Mouse (Mus musculus) adrenal gland, postnatal 4 days (tissue): Measurements from ENCODE around the gene Fam129a. TPM values are rescaled to one million over a fixed set of nuclear protein-coding genes. Genes with fewer than 3 reads are reported as not detected.

Source experiments
- DNase-seq, 2 experiments: peaks; one replicate each; pipeline ENCODE4 v3.0.0; 2021 to 2022; ENCODE audit warnings: low spot score in 2 of 2, mixed read lengths in 2 of 2
- total RNA-seq, 2 experiments: library from RNA; stranded (reverse); gene quantifications; 2 replicates each; pipeline ENCODE4 v1.2.3; 2021

The Fam129a gene
- total RNA-seq, 2 experiments from 2014 or later: 69.0 to 77.2 TPM

DNA sequence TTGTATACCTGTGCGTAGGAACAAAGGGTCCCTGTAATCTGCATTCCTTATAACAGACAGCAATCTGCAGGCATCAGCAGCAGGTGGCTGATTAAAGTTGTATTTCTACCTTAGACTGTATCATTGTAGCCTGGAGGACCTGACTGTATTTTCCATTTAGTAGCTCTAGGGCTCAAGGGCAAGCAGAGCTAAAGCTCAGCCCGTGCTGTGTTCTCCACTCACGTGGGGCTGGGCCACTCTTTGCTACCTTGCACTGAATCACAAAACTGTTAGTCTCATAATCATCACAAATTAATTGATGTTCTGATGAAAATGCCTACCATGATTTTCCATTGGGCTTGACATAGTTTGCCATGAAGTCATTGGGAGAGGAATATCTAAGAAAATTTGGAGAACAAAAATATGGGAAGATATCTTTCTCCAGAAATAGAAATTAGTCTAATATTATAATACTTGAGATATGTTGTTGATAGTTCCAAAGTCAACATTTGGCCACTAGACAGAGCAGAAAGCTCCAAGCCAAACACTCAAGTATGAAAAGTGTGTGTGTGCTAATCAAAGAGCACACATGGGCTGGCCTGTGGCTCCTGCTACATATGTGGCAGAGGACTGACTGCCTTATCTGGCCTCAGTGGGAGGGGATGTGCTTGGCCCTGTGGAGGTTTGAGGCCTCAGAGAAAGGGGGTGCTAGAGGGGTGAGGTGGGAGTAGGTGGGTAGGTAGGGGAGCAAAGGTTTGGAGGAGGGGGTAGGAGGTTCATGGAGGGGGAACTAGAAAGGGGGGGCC lies 53.6 kb downstream of the Fam129a start:
- no peak for DNase-seq

DNA sequence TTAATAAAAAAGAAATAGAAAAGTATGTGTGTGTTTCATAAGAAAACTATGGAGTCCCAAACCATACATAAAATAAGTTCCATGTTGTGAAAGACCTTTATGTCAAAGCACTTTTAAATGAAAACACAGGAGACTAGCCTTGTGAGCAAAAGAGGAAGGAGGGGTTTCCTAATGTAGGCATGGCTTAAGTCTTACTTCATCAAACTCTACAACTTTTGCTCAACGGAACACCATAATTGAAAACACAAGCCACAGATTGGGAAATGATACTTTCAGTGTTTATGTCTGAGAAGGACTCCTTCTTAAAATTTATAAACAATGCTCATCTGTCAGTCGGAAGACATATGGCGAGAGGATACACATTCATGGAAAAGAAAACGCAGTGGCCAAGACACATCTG lies 54.3 kb downstream of the Fam129a start:
- no peak for DNase-seq

DNA sequence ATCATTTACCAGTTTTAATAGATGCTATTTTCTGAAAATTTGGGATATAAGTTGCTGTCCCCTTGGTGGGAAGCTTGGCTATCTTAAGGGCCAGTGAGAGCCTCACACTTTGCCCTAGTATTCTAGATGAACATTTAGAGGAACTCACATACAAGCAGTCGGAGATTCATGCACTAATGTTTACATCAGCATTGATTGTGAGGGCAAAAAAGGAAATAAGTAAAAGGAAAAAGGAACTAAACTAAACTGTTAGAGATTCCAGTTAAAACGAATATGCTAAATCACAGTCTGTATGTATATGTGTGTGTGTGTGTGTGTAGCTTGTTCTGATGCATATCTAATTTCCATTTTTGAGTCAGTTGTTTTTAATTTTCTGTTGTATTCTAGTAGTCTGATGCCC lies 54.7 kb downstream of the Fam129a start:
- DNase-seq: no peak

DNA sequence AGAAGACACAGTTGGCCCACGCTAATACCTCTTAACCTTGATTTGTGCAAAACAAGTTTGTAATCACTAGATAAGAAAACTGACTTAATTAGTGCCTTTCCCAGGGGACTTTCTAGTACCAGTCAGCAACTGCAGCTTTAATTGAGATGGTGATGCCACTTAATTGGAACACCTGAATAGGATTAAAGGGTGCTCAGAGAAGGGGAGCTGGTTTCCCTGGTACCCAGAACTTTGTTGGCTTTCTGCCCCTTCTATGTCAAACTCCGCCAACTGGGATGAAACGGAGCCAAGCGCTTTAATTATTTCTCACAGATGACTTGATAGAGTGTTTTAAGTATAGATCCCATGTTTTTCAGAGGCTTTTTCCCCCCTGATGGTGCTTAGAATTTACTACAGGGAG lies 55.6 kb downstream of the Fam129a start:
- DNase-seq: no peak

DNA sequence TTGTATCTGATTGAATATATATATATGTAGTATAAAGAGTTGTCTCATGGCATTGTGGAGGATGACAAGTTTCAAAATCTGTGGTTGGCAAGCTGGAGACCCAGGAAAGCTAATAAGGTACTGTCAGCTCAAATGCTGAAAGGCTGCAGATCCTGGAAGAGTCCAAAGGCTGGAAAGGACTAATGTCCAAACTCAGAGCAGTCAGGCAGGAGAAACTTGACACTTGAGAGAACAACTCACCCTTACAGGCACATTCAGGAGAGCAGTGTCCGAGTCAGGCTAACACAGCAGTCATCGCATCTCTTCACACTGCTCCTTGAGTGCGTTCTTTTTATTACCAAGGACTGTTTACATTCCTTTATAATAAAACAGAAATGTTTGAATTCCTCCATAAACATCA lies 56.2 kb downstream of the Fam129a start:
- DNase-seq: no peak

DNA sequence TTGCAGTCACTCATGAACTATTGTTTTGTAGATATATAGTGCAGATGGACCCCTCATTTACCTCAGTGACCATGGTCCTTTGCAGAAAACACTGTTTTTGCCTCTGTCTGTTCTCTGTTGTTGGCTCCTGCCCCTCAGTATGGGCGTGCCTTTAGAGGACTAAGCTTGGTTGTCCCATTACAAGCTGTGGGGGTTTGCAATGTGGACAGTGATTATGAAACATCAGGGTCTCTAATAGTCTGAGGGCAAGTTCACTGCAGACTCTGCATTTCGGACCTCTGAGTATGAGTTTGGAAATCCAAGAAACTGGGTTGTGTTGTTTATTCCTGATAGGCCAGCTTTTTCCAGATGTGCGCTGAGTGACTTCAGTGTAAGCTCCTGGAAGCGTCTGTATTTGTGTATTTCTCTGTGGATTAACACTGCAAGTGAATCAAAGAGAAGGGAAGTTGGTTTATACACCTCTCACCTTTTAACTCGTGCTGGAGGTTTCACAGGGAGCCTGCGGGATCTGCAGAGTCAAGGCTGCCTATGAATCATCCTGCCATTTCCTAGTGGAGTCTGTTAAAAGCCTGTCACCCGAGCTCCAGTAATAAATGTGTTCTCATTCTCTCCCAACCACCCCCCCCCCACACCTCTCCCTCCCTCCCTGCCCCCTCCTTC lies 58.7 kb downstream of the Fam129a start:
- DNase-seq: no peak

DNA sequence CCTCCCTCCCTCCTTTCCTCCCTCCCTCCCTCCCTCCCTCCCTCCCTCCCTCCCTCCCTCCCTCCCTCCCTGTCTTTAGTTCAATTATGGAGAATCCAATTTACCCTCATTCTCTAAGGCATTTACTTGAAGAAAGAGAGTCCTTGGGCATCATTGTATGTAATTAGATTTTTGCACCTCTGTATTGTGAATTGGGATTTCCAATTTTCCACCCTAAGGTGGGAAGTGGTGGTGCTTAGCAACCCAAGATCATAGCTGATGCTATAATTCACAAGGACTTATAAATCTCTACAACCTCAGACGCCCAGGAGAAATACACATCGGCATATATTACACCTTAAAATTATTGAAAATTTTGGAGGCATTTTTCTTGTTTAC lies 59.3 kb downstream of the Fam129a start:
- no peak for DNase-seq

DNA sequence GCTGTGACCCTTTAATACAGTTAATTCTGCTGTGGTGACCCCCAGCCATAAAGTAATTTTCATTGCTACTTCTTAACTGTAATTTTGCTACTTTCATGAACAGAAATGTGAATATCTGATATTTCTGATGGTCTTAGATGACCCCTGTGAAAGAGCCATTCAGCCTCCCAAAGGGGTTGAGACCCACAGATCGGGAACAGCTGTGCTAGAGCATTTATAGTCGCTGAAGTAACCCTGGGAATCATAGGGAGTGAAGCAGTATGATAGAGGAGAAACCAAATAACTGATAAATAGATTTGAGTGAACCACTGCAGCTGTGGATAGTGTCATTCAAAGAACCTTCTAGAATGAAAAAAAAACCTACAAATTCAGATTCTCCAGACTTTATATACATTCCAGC lies 60.1 kb downstream of the Fam129a start:
- no peak for DNase-seq

DNA sequence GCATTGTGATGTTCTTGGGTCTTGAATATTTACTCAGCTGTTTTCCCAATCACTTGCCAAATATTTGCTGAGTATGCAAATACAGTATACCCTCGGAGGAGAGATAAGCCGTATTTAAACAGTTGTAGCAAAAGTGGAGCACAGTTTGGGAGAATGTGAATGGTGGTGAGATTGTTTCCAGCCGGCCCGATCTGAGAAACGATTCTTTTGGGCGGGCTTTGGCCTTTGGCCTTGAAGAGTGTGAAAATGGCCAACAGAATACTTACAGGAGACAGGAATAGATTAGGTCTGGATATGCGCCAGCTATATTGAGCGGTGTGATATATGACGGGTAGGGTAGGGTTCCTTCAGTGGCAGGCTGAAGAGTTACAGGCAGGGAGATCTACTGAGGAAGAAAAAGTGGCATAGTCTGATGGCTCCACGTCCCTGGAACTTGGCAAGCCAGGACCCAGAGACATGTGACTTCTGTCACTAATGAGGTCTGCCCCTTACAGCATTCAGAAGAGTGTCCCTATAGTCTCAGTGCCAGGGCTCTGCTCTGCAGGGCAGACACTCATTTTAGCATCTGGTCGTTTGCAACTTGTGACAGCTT lies 60.8 kb downstream of the Fam129a start:
- DNase-seq: no peak

DNA sequence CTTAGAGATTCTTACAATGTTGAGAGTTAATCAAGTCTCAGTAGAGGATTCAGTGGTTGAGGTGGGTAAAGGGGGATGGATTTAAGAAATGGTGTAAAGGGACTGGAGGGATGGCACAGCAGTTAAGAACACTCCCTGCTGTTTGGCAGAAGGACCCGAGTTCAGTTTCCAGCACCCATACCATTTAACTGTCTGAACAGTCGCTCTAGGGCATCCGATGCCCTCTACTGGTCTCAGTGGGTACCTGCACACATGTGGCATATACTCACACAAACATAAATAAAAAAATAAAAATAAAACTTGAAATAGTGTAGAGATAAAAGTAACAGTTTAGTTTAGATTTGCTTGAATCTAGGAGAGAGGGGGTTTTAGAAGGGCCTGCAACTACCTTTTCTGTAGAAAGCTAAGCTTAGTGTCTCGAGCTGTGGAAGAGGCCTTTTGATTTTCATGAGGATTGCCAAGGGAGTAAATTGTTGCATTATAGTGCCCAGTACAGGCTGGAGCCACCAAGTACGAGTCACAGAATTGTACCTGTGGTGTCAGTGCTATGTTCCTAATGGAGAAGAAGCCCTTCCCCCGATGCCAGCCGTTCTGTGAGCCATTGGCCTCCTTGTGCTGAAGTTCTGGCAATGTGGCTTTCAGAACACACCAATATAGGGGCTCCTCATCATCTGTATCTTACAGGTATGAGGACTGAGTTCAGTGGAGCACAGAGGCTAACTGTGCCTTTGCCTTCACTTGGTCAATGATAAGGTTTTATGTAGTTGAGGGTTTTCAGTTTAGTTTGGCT lies 61.8 kb downstream of the Fam129a start:
- no peak for DNase-seq

DNA sequence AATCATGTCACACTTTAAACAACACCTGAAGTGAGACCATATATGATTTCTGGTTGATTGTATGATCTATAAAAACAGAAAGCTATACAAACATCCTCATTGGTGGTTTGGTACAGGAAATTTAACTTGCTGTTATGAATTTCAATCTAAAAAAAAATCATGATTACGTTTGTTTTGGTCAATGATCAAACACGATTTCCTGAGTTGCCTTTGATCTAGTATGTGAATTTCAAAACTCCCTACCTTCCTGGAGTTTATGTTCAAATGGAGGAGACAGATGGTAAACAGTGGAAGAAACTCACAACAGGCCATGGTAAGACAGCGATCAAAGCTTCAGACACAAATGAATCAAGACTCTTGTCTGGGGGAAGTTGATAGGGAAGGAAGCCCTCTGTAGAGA lies 65.7 kb downstream of the Fam129a start:
- DNase-seq: no peak

DNA sequence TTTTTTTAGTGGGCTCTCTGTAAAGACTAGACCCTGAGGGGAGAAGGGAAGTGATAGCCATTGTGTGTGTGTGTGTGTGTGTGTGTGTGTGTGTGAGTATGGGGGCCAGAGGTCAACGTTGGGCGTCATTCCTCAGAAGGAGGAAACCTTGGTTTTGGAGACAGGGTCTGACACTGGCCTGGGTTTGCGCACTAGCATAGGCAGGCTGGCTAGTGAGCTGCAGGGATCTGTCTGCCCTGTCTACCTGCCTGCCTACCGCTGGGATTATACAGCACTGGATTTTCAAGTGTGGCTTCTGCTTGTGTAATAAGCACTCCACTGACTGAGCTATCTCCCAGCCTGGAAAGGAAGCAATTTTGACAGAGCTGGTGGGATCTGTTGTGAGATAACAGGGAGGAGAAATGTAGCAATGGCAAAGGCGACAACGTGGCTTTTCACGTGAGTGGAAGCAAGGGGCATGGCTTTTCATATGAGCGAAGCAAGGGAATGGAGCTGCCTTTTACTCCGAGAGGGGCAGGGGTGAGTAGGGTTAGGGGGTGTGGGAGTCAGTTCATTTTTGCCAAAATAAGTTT lies 66.5 kb downstream of the Fam129a start:
- DNase-seq: no peak

DNA sequence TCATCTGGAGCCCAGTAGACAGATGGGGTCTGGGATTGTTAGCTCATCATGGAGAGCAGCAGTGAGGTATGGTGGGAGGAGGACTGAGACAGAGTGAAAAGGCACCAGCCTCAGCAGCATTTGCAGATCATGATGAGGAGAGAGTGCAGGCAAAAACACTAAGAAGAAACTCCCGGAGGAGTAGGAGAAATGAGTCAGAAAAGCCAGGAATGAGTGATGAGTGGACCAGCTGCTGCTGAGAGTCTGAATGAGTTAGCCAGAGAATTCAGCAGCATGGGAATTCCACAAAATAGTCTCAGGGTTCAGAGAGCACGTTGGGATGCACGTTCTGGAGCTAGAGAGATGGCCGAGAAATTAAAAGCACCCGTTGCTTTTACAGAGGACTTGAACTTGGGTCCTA lies 67.4 kb downstream of the Fam129a start:
- no peak for DNase-seq

DNA sequence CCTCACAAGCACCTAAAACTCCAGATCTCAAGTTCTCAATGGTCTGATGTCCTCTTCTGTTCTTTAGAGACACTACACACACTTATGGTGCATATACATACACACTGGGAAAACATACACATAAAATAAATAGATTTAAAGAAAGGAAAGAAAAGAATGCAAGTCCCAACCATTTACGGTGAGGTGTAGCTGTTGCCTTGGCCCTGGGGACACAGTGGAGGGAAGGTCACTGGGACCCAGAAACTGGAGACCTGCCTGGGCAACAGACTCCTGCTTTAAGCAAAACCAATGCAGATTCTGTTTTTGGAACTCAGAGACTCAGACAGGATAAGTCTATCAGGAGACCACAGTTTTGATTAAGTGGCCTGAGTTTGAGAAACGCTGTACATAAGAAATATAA lies 67.8 kb downstream of the Fam129a start:
- DNase-seq: no peak

DNA sequence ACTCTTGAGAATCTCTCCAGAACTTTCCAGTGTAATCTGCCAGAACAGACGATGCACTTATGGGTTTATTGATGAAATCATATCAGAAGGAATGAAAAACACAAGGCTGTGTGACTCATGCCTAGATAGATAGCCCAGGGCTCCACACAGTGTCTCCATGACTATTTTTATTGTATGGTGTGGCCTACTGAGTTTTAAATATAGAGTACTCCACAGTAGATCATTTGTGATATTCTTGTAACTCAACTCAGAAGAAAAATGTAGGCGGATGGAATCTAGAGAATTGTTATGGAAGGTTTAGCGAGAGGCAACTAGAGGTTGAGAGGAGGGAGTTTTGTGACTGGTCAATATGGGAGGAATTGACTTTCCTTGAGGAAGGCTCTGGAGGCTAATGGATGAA lies 75.4 kb downstream of the Fam129a start:
- no peak for DNase-seq

DNA sequence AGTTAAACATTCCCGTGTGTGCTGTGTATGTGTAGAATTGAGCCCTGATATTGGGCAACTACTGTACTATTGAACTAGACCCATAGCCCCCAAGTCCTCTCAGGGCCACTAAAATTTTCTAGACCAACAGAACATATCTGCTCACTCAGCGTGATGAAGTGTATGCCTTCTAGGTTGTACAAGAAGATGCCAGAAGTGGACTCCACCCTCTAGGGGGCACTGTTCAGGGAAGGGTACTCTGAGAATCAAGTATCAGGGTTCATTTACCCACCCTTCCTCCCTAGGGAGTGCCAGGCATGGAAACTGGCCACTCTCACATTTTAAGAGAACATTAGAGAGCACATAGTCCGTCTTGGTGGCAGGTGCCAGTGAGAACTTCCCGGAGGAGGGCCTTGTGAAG lies 77.1 kb downstream of the Fam129a start:
- DNase-seq: no peak

DNA sequence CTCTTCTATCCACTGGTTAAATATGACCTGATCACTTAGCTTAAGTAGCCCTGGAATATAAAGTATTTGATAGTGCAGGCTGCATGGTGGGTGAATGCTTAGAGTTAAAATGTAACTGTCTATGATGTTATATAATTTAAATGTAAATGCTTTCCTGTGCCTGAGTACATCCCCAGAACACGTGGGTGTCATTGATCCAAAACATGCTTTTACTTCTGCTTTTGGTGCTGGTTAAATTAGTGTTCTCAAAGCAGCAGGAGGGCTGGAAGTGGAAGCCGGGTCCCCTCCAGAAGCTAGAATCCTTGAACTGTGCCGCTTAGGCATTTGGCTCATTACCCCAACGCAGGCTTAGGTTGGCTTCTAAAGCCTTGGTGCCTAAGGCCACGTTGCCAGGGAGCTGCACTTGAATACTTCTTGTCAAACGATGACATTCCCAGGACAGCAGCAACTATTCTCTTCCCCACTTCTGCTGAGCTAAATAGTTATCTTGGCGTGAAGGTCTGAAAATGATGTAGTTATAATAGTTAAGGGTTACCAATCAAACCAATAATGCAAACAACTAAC lies 86.1 kb downstream of the Fam129a start:
- DNase-seq: no peak

DNA sequence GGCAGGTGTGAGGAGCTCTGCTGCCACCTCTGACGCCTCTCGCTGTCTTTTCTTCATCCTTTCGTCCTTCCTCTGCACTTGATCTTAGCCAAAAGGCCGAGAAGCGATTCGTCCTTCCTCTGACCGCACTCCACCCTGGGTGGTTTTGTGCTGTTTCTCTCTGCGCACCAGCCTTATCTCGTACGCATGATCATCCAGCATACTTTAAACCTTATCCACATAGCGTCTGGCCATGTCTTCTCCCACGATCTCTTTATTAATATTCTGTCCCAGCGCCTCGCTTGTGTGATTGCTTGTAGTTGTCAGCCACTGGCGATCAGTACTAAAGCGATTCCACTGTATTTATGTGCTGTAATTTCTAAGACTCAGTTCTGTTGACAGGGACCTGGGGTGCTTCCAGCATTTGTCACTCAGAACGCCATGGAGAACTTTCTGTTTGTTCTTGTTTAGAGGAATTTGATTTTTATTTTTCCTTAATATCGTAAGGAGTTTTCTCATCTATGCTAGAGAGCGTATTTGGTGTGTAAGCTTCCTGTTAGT lies 87.4 kb downstream of the Fam129a start:
- DNase-seq: no peak

DNA sequence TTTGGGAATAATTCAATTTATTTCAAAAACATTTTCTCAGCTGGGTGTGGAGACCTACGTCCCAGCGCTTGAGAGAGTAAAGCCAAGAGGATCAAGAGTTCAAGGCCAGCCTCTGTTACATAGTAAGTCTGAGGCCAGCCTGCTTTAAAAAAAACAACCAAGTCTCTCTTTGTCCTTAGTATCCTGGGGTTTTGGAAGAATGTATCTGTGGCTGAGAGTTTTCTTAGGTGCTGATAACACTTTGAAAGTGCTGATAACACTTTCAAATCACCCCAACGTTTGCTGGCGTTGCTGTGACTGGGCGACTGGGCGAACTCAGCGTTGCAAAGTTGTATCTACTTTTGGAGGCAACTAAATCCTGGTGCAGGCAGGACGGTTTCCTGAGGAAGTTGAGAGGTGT lies 88.7 kb downstream of the Fam129a start:
- no peak for DNase-seq

DNA sequence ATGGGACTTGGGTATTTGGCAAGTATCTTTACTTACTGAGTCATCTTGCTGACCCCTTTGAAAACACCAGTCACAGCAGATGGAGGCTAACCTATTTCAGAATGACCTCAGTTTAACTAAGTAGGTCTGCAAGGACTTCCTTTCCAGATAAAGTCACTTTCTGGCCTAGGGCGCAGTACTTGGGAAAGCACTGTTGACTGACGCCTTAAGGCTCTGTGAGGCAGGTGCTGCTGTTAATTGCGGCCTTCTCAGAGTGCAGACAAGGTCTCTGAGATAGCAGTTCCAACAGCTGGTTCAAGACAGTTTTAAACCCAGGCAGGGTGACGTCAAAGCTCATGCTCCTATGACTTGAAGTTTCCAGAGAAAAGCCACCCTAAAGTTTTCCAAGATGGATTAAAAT lies 89.3 kb downstream of the Fam129a start:
- DNase-seq: no peak

DNA sequence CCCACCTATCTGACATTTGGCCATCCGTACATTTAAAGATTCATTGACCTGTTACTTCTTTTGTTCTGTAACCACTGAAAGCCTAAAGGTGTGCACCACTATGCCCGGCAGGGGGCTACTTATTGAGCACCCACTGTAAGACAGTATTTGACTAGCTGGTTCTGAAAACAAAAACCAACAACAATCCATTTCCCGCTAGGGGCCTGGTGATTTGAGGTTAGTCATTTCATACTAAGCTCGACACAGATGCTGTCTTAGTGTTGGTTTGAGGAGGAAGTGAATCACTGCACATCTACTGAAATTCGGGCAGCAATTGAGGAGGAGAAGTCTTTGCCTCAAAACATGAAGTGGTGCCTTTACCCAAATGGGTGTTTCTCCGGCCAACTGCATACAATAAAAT lies 89.9 kb downstream of the Fam129a start:
- no peak for DNase-seq
